Mouse (Mus musculus) limb, embryonic 13.5 days (tissue): Measurements from ENCODE around the gene Dhx32. TPM values are rescaled to one million over a fixed set of nuclear protein-coding genes. Genes with fewer than 3 reads are reported as not detected.

Experiments used
- ATAC-seq: fragments of 200-750 bp; cut with Nextera tagmentation; 2 replicates; pipeline ENCODE4 v1.8.0; 2017; ENCODE audit warnings: low read depth, moderate number of reproducible peaks, moderate TSS enrichment; ENCODE audit not compliant: low FRiP score
- H3K27ac ChIP-seq: fragments of 300-500 bp; sonication (generic); 2 replicates; pipeline ENCODE4 v1.5.1; 2015; ENCODE audit warnings: inconsistent platforms, mild to moderate bottlenecking, moderate library complexity
- H3K27me3 ChIP-seq: fragments of 300-500 bp; sonication (generic); 2 replicates; pipeline ENCODE4 v1.6.1; 2015; ENCODE audit warnings: mild to moderate bottlenecking, inconsistent platforms
- H3K36me3 ChIP-seq: fragments of 300-500 bp; sonication (generic); 2 replicates; pipeline ENCODE4 v1.6.1; 2015; ENCODE audit warnings: inconsistent platforms, mild to moderate bottlenecking, moderate library complexity
- H3K4me1 ChIP-seq: fragments of 300-500 bp; sonication (generic); 2 replicates; pipeline ENCODE4 v1.6.1; 2015; ENCODE audit warnings: inconsistent platforms
- H3K4me2 ChIP-seq: fragments of 300-500 bp; sonication (generic); replicated peaks from 2 replicates; pipeline ENCODE4 v1.6.1; 2015; ENCODE audit warnings: inconsistent platforms, mild to moderate bottlenecking, moderate library complexity
- H3K4me3 ChIP-seq: fragments of 300-500 bp; sonication (generic); 2 replicates; pipeline ENCODE4 v1.5.1; 2015; ENCODE audit warnings: moderate library complexity, mild to moderate bottlenecking, inconsistent platforms
- H3K9ac ChIP-seq: fragments of 300-500 bp; sonication (generic); 2 replicates; pipeline ENCODE4 v1.6.1; 2015; ENCODE audit warnings: mild to moderate bottlenecking, inconsistent platforms
- H3K9me3 ChIP-seq: fragments of 300-500 bp; sonication (generic); 2 replicates; pipeline ENCODE4 v1.6.1; 2016; ENCODE audit warnings: inconsistent platforms
- WGBS: fragments of 180-500 bp; shearing (Covaris S2); methylation state at CpG from one replicate; pipeline ENCODE4 v1.1.7; 2015; 5-methylcytosine and 5-hydroxymethylcytosine counted together
- polyA plus RNA-seq: library from polyadenylated mRNA; unstranded; fragments of >200 nt; fragmentation: Nextera tagmentation; extraction: Ambion mirVana; gene quantifications from 2 replicates; pipeline ENCODE4 v1.2.1, GENCODE M21; 2015

Gene Dhx32
- polyA plus RNA-seq, 1 experiment from 2014 or later = 17.9 TPM

GRCm38 (mm10) chr7:133744209-133744608 is 38.3 kb downstream of the Dhx32 start:
- no peak overlapping the region for H3K27ac ChIP-seq
- H3K9ac ChIP-seq = no peak overlapping the region
- H3K4me3 ChIP-seq = no peak overlapping the region
- H3K4me2 ChIP-seq = no peak overlapping the region
- no peaks in the 10 kb centered on the region for H3K27me3 ChIP-seq
- no peak for ATAC-seq
- H3K36me3 ChIP-seq = peaks cover 17% of the 10 kb centered on the region
- WGBS = 77% methylated on average over 1 of the region's 1 CpGs
- 0 out of 2 replicates have a peak, but pooled peaks cover 4% of the 10 kb centered on the region for H3K4me1 ChIP-seq
- no peaks in the 10 kb centered on the region for H3K9me3 ChIP-seq

DNA sequence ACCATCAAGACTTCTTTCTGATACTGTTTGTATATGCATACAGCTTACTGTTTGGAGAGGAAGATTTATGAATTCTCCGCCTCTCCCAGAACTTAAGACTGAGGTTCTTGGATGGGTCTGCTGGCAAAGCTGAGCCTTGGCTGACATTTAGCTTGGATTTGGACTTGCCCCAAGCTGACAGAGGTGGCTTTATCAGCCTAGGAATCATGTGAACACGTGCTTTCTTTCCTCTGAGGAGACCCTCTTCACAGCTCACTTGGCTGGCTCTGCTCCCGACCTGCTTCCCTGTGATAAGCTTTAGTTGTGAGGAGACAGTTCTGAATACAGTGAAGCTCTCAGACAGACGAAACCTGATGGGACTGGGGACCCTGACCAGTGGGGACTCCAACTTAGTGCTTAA is 38.9 kb downstream of the Dhx32 start:
- no peak for ATAC-seq
- Histone ChIP-seq H3K9ac (no peak overlapping the region), H3K36me3 (peaks cover 17% of the 10 kb centered on the region), H3K27ac (no peak overlapping the region), H3K4me2 (no peak overlapping the region), H3K4me1 (0 out of 2 replicates have a peak, but pooled peaks cover 4% of the 10 kb centered on the region), H3K4me3 (no peak overlapping the region), H3K9me3 (no peaks in the 10 kb centered on the region), H3K27me3 (no peaks in the 10 kb centered on the region)
- WGBS = 62% methylated on average over 4 of the region's 4 CpGs

GRCm38 (mm10) chr7:133742530-133743325 is 39.8 kb downstream of the Dhx32 start:
- Histone ChIP-seq H3K4me1 (0 out of 2 replicates have a peak, but pooled peaks cover 4% of the 10 kb centered on the region), H3K9me3 (no peaks in the 10 kb centered on the region), H3K36me3 (peaks cover 13% of the 10 kb centered on the region), H3K4me3 (no peak overlapping the region), H3K27me3 (no peaks in the 10 kb centered on the region), H3K4me2 (no peak overlapping the region), H3K9ac (no peak overlapping the region), H3K27ac (no peak overlapping the region)
- WGBS = 88% methylated on average over 12 of the region's 12 CpGs
- ATAC-seq = no peak

DNA sequence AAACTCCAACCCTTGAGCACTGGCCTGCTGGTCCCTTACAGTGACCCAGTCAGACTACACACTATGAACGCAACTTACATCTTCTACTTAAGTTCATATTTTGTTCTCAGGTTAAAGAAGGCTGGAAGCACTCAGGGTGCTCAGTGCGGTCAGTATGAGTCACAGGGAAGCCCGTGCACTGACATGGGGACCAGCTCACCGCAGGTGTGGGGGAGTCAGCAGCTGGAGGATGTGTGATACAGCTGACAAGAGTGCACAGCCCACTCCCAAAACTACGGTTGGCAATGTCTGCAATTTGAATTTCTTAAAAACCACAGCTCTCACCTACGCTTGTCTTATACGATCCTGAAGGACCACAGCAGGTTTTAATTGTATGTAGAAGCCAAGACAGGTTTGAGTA is 42.0 kb downstream of the Dhx32 start:
- 69% methylated on average over 7 of the region's 7 CpGs for WGBS
- Histone ChIP-seq H3K36me3 (peaks cover 13% of the 10 kb centered on the region), H3K4me2 (no peak overlapping the region), H3K27ac (no peak overlapping the region), H3K4me3 (no peak overlapping the region), H3K27me3 (no peaks in the 10 kb centered on the region), H3K9ac (no peak overlapping the region), H3K9me3 (no peaks in the 10 kb centered on the region), H3K4me1 (0 out of 2 replicates have a peak, but pooled peaks cover 4% of the 10 kb centered on the region)
- ATAC-seq = no peak

DNA sequence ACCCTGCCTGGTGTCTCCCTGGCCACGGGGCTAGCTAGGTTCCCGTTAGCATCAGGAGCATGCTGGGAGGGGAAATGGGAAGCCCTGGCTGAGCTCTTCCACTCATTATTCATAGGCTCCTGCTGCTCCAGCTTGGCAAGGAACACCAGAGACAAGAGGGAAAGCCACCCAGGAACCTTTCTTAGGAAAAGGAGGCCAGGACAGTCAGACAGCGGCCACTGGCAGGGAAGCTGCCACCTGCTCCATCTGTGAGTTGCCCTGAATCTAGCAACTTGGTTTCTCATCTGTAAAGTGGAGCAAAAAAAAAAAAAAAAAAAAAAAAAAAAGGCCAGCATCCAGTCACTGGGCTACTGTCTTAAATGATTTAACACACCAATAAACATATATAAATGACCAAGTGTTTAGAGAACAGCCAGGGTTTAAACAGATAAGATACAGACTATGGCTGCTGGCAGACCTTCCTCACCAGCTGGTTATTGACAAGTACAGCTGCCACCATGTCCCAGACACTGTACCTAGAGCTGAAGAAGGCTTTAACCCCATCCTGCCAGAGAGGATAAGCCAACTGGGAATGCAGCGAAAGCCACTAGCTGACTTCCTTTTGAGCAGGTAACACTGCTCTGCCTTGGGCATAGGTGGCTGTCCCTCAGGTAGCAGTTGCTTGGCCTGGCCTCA is 50.4 kb downstream of the Dhx32 start:
- 56% methylated on average over 4 of the region's 4 CpGs for WGBS
- H3K9me3 ChIP-seq = no peaks in the 10 kb centered on the region
- no peaks in the 10 kb centered on the region for H3K4me1 ChIP-seq
- no peak overlapping the region for H3K27ac ChIP-seq
- H3K27me3 ChIP-seq = no peaks in the 10 kb centered on the region
- H3K36me3 ChIP-seq = peaks cover 6% of the 10 kb centered on the region
- ATAC-seq = no peak
- no peak overlapping the region for H3K4me2 ChIP-seq
- no peak overlapping the region for H3K4me3 ChIP-seq
- no peak overlapping the region for H3K9ac ChIP-seq

DNA sequence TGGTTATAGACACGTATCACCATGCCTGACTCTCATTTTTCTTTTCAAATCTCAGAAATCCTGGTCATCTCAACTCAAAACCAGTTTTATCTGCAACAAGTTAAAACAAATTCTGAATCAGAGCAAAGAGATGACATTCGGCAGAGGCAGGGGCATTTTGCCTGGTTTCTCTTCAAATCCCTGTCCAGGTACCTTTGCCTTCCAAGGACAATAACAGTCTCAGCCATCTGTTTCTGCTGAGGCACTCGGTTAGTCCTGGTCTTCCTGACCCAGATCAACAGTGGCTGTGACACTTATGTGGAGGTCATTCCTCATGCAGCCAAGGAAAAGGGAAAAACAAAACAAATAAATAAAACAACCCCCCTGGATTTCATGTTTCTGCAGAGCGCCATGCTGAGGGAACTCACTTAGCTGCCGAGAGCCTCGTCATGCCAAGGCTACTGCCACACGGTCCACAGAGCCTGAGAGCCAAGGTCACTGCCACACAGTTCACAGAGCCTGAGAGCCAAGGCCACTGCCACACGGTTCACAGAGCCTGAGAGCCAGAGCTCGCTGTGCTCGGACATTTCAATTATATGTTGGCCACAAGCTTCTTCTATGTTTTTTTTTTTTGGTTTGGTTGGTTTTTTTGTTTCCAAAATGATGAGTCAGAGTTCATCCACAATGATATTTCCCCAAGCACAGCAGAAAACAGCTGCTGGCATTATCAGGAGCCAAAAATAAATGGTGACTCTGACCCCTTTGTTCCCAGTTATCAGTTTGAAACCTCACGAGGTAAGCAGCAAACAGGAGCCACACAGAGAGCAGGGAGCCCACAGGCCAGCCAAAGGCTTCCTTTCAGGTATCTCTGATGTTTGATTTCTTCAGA is 52.0 kb downstream of the Dhx32 start:
- no peaks in the 10 kb centered on the region for H3K27me3 ChIP-seq
- H3K9ac ChIP-seq = no peak overlapping the region
- no peak overlapping the region for H3K4me3 ChIP-seq
- 83% methylated on average over 11 of the region's 11 CpGs for WGBS
- H3K4me1 ChIP-seq = 0 out of 2 replicates have a peak, but pooled peaks cover 4% of the 10 kb centered on the region
- peaks cover 6% of the 10 kb centered on the region for H3K36me3 ChIP-seq
- ATAC-seq = no peak
- no peak overlapping the region for H3K27ac ChIP-seq
- H3K9me3 ChIP-seq = no peaks in the 10 kb centered on the region
- no peak overlapping the region for H3K4me2 ChIP-seq

GRCm38 (mm10) chr7:133729351-133729750 is 53.2 kb downstream of the Dhx32 start:
- WGBS = 73% methylated on average over 5 of the region's 5 CpGs
- ATAC-seq = no peak
- no peak overlapping the region for H3K9ac ChIP-seq
- no peaks in the 10 kb centered on the region for H3K27me3 ChIP-seq
- H3K36me3 ChIP-seq = peaks cover 10% of the 10 kb centered on the region
- H3K4me3 ChIP-seq = no peak overlapping the region
- H3K4me1 ChIP-seq = peaks cover 15% of the 10 kb centered on the region
- no peak overlapping the region for H3K27ac ChIP-seq
- H3K4me2 ChIP-seq = no peak overlapping the region
- H3K9me3 ChIP-seq = no peaks in the 10 kb centered on the region

DNA sequence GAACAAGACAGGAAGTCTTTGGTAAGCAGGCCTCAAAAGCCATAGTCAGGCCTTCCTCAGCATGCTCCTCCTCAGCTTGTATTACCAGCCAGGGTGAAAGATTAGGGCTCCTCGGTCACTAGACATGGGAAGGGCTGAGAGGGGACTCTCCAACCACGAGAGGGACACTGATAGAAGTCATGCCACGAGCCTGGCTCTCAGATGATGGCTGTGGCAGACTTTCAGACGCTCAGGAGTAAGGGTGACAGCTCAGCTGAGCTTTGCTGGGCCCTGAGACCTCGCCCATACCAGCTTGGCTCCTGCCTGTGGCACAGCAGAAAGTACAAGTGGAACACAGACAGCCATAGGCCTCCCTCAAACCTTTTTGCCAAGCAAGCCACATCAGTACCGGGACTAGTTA is 55.5 kb downstream of the Dhx32 start:
- H3K27me3 ChIP-seq = no peaks in the 10 kb centered on the region
- no peak overlapping the region for H3K4me2 ChIP-seq
- H3K9me3 ChIP-seq = no peaks in the 10 kb centered on the region
- H3K36me3 ChIP-seq = peaks cover 24% of the 10 kb centered on the region
- H3K4me3 ChIP-seq = no peak overlapping the region
- 80% methylated on average over 6 of the region's 6 CpGs for WGBS
- H3K9ac ChIP-seq = no peak overlapping the region
- no peak for ATAC-seq
- peaks cover 22% of the 10 kb centered on the region for H3K4me1 ChIP-seq
- H3K27ac ChIP-seq = no peak overlapping the region

DNA sequence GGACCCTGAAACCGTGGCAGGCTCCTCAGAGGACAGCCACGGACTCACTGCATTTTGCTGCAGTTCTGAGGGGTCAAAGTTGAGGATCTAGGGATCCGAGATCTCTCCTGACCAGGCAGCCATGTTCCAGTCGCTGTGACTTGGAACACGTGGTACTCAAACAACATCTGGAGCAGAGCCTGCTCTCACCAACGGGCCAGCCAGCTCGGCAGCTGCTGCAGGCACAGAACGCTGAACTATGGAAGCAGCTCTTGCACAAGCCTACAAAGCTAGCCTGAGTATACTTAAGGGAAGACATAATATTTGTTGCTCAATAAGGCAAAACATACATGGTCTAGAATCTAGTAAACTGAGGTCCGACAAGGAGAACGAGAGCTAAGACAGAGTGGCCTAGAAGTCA is 57.0 kb downstream of the Dhx32 start:
- 63% methylated on average over 10 of the region's 10 CpGs for WGBS
- no peak for ATAC-seq
- H3K27me3 ChIP-seq = no peaks in the 10 kb centered on the region
- H3K27ac ChIP-seq = no peak overlapping the region
- peaks cover 37% of the 10 kb centered on the region for H3K36me3 ChIP-seq
- peaks cover 22% of the 10 kb centered on the region for H3K4me1 ChIP-seq
- no peak overlapping the region for H3K4me3 ChIP-seq
- no peak overlapping the region for H3K9ac ChIP-seq
- no peaks in the 10 kb centered on the region for H3K9me3 ChIP-seq
- no peak overlapping the region for H3K4me2 ChIP-seq

DNA sequence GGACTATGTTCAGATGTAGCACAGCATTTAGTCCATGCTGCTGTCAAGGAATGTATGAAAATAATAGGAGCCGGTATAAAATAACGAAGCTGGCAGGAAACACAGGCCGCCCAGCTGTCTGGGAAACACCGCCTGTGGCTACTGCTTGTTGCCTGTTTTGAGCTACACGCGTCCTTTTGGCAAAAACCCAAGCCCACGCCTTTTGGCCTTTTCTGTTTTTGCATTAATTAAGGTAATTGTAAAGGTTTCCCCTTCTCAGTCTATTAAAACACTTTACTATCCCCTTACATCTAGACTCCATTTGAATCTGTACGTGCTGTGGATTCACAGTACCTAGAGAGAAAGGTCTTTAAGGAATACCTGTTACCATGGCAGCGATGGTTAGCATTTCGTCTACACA is 57.7 kb downstream of the Dhx32 start:
- WGBS = 68% methylated on average over 10 of the region's 10 CpGs
- Histone ChIP-seq H3K27me3 (no peaks in the 10 kb centered on the region), H3K4me3 (no peak overlapping the region), H3K4me2 (no peak overlapping the region), H3K4me1 (peaks cover 22% of the 10 kb centered on the region), H3K27ac (no peak overlapping the region), H3K36me3 (peaks cover 44% of the 10 kb centered on the region), H3K9ac (no peak overlapping the region), H3K9me3 (no peaks in the 10 kb centered on the region)
- ATAC-seq = no peak

DNA sequence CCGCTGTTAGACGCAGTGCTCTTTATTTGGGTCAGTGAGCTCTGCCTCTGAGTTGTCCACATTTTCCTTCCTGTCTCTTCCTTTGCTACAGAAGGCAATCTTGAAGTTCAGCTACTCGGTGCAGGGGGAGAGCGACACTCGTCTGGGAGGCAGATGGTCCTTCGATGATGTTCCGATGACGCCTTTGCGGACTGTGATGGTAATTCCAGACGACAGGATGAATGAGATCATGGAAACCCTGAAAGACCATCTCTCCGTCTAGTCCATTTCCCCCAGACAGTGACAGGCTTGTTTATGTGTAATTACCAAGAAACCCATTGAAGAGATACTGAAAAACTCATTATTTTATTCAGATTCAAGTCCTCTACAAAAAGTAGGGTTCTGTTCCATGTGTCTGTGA is 61.9 kb downstream of the Dhx32 start:
- Histone ChIP-seq H3K36me3 (peaks cover 87% of the 10 kb centered on the region), H3K4me1 (peaks cover 19% of the 10 kb centered on the region)
- no peak for ATAC-seq

GRCm38 (mm10) chr7:133718580-133718979 is 63.9 kb downstream of the Dhx32 start:
- Histone ChIP-seq H3K9me3 (no peaks in the 10 kb centered on the region), H3K27me3 (no peaks in the 10 kb centered on the region), H3K9ac (no peak overlapping the region), H3K4me3 (no peak overlapping the region), H3K4me2 (no peak overlapping the region), H3K36me3 (peaks cover 95% of the 10 kb centered on the region), H3K27ac (no peak overlapping the region), H3K4me1 (no peaks in the 10 kb centered on the region)
- WGBS = 94% methylated on average over 1 of the region's 1 CpGs
- no peak for ATAC-seq

More for the DNA sequence above, 61.9 kb downstream of the Dhx32 start:
- WGBS = 86% methylated on average over 11 of the region's 11 CpGs
- H3K4me3 ChIP-seq = no peak overlapping the region
- H3K9ac ChIP-seq = no peak overlapping the region
- H3K4me2 ChIP-seq = no peak overlapping the region
- H3K27ac ChIP-seq = no peak overlapping the region
- no peaks in the 10 kb centered on the region for H3K27me3 ChIP-seq
- H3K9me3 ChIP-seq = no peaks in the 10 kb centered on the region
